Mouse (Mus musculus) monocyte, adult 5-6 weeks (primary cell): ENCODE results near the gene Cenpm. TPM values are rescaled to one million over a fixed set of nuclear protein-coding genes. Genes with fewer than 3 reads are reported as not detected.

Experiments
- ATAC-seq: fragments of 153-309, 156-312 bp; replicated peaks from 2 replicates; pipeline ENCODE4 v1.8.0; 2017; ENCODE audit warnings: mild to moderate bottlenecking; ENCODE audit not compliant: low TSS enrichment, insufficient number of reproducible peaks, severe bottlenecking, poor library complexity, low FRiP score
- total RNA-seq: library from RNA; stranded (forward); fragments of 200-1000, 200-491, 200-594 nt; gene quantifications from 3 replicates; pipeline ENCODE4 v1.2.3, GENCODE M21; 2017

Gene Cenpm
- total RNA-seq, 1 experiment from 2014 or later: not detected

- peak; percentile 40; the same call in 1 of the 2 replicates for ATAC-seq
These were observed 25.5 kb downstream of the Cenpm start for GRCm38 (mm10) chr15:82218778-82219666.

GRCm38 (mm10) chr15:82217980-82218379 is 26.6 kb downstream of the Cenpm start:
- no peak for ATAC-seq

GRCm38 (mm10) chr15:82217039-82217438 is 27.5 kb downstream of the Cenpm start:
- no peak for ATAC-seq

- ATAC-seq: no peak
These were observed 28.3 kb downstream of the Cenpm start for GRCm38 (mm10) chr15:82216142-82216827.

- no peak for ATAC-seq
These were observed 29.1 kb downstream of the Cenpm start for GRCm38 (mm10) chr15:82215332-82216046.

- no peak for ATAC-seq
These were observed 31.3 kb downstream of the Cenpm start for GRCm38 (mm10) chr15:82213222-82213621.

- ATAC-seq: no peak
These were observed 31.8 kb downstream of the Cenpm start, which contains the start of gene Shisa8 for GRCm38 (mm10) chr15:82212752-82213063. Gene Shisa8 (minus strand): TSS chr15:82212815.

GRCm38 (mm10) chr15:82211911-82212751 is 32.4 kb downstream of the Cenpm start:
- no peak for ATAC-seq

GRCm38 (mm10) chr15:82211281-82211680 is 33.3 kb downstream of the Cenpm start:
- ATAC-seq: no peak

GRCm38 (mm10) chr15:82210801-82211200 is 33.7 kb downstream of the Cenpm start:
- ATAC-seq: no peak

- no peak for ATAC-seq
These were observed 35.1 kb downstream of the Cenpm start for GRCm38 (mm10) chr15:82209295-82210050.

GRCm38 (mm10) chr15:82208307-82208706 is 36.2 kb downstream of the Cenpm start:
- no peak for ATAC-seq

GRCm38 (mm10) chr15:82207504-82208219 is 36.9 kb downstream of the Cenpm start:
- ATAC-seq: no peak

GRCm38 (mm10) chr15:82207105-82207459 is 37.5 kb downstream of the Cenpm start:
- ATAC-seq: no peak

- ATAC-seq: no peak
These were observed 38.0 kb downstream of the Cenpm start for GRCm38 (mm10) chr15:82206365-82207104.

GRCm38 (mm10) chr15:82204680-82205371 is 39.7 kb downstream of the Cenpm start:
- no peak for ATAC-seq
